Mouse (Mus musculus) midbrain, embryonic 14.5 days (tissue): ENCODE data around the gene Shcbp1. TPM values are rescaled to one million over a fixed set of nuclear protein-coding genes. Genes with fewer than 3 reads are reported as not detected.
A peak's percentile ranks its signal among the peaks of the same experiment; 100 is the strongest.
"Not testable (repeated sequence)": the region's sequence is repeated elsewhere in the genome, so short reads cannot be mapped to it uniquely, and the experiment has no call there.

Experiments used
- ATAC-seq: fragments of 200-750 bp; cut with Nextera tagmentation; 2 replicates; pipeline ENCODE4 v1.8.0; 2017; ENCODE audit warnings: moderate number of reproducible peaks, moderate library complexity; ENCODE audit not compliant: low FRiP score, low TSS enrichment
- DNase-seq: peaks from one replicate; pipeline ENCODE4 v3.0.0-alpha.2; 2015
- H3K27ac ChIP-seq: fragments of 300-500 bp; sonication (generic); replicated peaks from 2 replicates; pipeline ENCODE4 v1.5.1; 2014; ENCODE audit warnings: mild to moderate bottlenecking, low read depth, low read length, moderate library complexity
- H3K27me3 ChIP-seq: fragments of 300-500 bp; sonication (generic); 2 replicates; pipeline ENCODE4 v1.6.1; 2014; ENCODE audit warnings: low read length, control low read depth, mixed read lengths; ENCODE audit not compliant: control insufficient read depth, insufficient read depth
- H3K36me3 ChIP-seq: fragments of 300-500 bp; sonication (generic); 2 replicates; pipeline ENCODE4 v1.6.1; 2014; ENCODE audit warnings: low read length, control low read depth; ENCODE audit not compliant: control insufficient read depth, insufficient read depth
- H3K4me1 ChIP-seq: fragments of 300-500 bp; sonication (generic); 2 replicates; pipeline ENCODE4 v1.6.1; 2014; ENCODE audit warnings: mild to moderate bottlenecking, antibody characterized with exemption, low read length, control low read depth; ENCODE audit not compliant: control insufficient read depth, insufficient read depth
- H3K4me2 ChIP-seq: fragments of 300-500 bp; sonication (generic); 2 replicates; pipeline ENCODE4 v1.6.1; 2014; ENCODE audit warnings: mild to moderate bottlenecking, low read length, moderate library complexity
- H3K4me3 ChIP-seq: fragments of 300-500 bp; sonication (generic); replicated peaks from 2 replicates; pipeline ENCODE4 v1.5.1; 2014; ENCODE audit warnings: low read depth, low read length
- H3K9ac ChIP-seq: fragments of 300-500 bp; sonication (generic); replicated peaks from 2 replicates; pipeline ENCODE4 v1.6.1; 2014; ENCODE audit warnings: mild to moderate bottlenecking, low read length, moderate library complexity
- H3K9me3 ChIP-seq: fragments of 300-500 bp; sonication (generic); 2 replicates; pipeline ENCODE4 v1.6.1; 2016; ENCODE audit warnings: low read length, control low read depth, mixed read lengths; ENCODE audit not compliant: control insufficient read depth
- WGBS: fragments of 180-500 bp; shearing (Covaris S2); extraction: QIAGEN DNeasy Blood & Tissue Kit; methylation state at CpG from one replicate; pipeline ENCODE4 v1.1.7; 2014; 5-methylcytosine and 5-hydroxymethylcytosine counted together
- polyA plus RNA-seq: library from polyadenylated mRNA; unstranded; fragments of >200 nt; fragmentation: Nextera tagmentation; extraction: Ambion mirVana; gene quantifications from 2 replicates; pipeline ENCODE4 v1.2.1, GENCODE M21; 2014

The Shcbp1 gene
- polyA plus RNA-seq = 6.5 and 13.9 TPM in 2 replicates

- Histone ChIP-seq H3K36me3 (no peaks in the 10 kb centered on the region), H3K27ac (no peak within 1 kb of the TSS), H3K9me3 (no peaks in the 10 kb centered on the region), H3K9ac (peak within 1 kb of the TSS; percentile 24; the same call in 1 of the 2 replicates), H3K4me2 (peak within 1 kb of the TSS; percentile 62), H3K4me3 (peak within 1 kb of the TSS; percentile 51), H3K27me3 (no peaks in the 10 kb centered on the region), H3K4me1 (0 out of 2 replicates have a peak, but pooled peaks cover 3% of the 10 kb centered on the region)
- WGBS = 4% methylated on average over 29 of the region's 29 CpGs
- ATAC-seq (peak; percentile 92), DNase-seq (peak; percentile 97)
These were observed at the start of gene Shcbp1 for GRCm38 (mm10) chr8:4779254-4780055. Gene Shcbp1 (minus strand): TSS chr8:4779567.

DNA sequence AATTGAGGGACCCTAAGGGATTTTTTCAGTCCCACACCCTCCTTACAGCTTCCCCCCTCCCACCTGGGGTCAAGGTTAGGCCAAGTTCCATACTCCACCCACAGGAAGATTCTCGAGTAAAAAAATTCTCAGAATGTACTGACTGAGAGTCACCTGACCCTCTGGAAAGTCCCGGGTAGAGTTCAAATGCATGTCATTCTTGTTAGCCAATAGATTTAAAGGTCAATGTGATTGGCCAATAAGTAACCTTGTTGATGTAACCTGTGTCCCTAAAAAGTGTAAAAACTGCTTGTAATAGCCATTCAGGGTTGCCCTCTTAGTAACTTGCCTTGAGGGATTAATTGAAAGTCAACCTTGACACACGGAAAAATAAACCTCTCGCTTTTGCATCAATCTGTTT lies 29.5 kb upstream of the Shcbp1 start:
- ATAC-seq (no peak), DNase-seq (no peak)
- Histone ChIP-seq H3K4me2 (no peak overlapping the region), H3K9me3 (no peaks in the 10 kb centered on the region), H3K36me3 (no peaks in the 10 kb centered on the region), H3K27ac (no peak overlapping the region), H3K4me3 (no peak overlapping the region), H3K4me1 (no peaks in the 10 kb centered on the region), H3K27me3 (no peaks in the 10 kb centered on the region), H3K9ac (no peak overlapping the region)
- 91% methylated on average over 4 of the region's 4 CpGs for WGBS

- Histone ChIP-seq H3K4me1 (no peaks in the 10 kb centered on the region), H3K9me3 (no peaks in the 10 kb centered on the region), H3K36me3 (no peaks in the 10 kb centered on the region), H3K9ac (no peak overlapping the region), H3K27me3 (no peaks in the 10 kb centered on the region), H3K27ac (no peak overlapping the region), H3K4me3 (no peak overlapping the region), H3K4me2 (no peak overlapping the region)
- DNase-seq = peak; percentile 60
- peak; percentile 53 for ATAC-seq
- WGBS = 57% methylated on average over 19 of the region's 19 CpGs
These were observed 21.3 kb upstream of the Shcbp1 start for GRCm38 (mm10) chr8:4800524-4801122.

DNA sequence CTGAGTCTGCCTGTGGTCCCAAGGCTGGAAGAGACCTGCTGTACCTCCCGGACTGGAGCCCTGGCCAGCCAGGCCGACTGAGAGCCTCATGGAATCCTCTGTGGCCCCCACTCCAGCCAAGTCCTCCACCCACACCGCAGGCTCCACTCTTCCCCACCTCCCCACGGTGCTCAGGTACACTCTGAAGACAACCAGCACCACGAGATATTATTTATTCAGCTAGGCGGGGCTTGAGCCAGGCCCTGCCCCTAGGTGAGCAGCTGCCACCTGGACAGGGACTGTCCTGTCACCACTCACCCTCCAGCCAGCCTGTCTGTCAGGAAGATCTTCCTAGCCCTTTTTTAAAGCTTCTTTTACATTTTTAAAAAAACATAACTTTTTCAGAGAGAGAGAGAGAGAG lies 1.1 kb downstream of the Shcbp1 start:
- ATAC-seq (no peak), DNase-seq (no peak)
- Histone ChIP-seq H3K4me1 (0 out of 2 replicates have a peak, but pooled peaks cover 3% of the 10 kb centered on the region), H3K9ac (no peak overlapping the region), H3K9me3 (no peaks in the 10 kb centered on the region), H3K27ac (no peak overlapping the region), H3K4me3 (no peak overlapping the region), H3K4me2 (peak overlapping the region; percentile 62; the same call in 1 of the 2 replicates), H3K27me3 (no peaks in the 10 kb centered on the region), H3K36me3 (no peaks in the 10 kb centered on the region)
- 78% methylated on average over 6 of the region's 6 CpGs for WGBS

- H3K4me3 ChIP-seq = no peak overlapping the region
- DNase-seq = no peak
These were observed 14.6 kb downstream of the Shcbp1 start for GRCm38 (mm10) chr8:4764751-4765150.

GRCm38 (mm10) chr8:4753048-4753447 lies 26.3 kb downstream of the Shcbp1 start:
- Histone ChIP-seq H3K4me1 (no peaks in the 10 kb centered on the region), H3K9ac (no peak overlapping the region), H3K27me3 (no peaks in the 10 kb centered on the region), H3K27ac (no peak overlapping the region), H3K4me3 (no peak overlapping the region), H3K4me2 (no peak overlapping the region), H3K36me3 (no peaks in the 10 kb centered on the region), H3K9me3 (no peaks in the 10 kb centered on the region)
- DNase-seq (no peak), ATAC-seq (no peak)
- WGBS = 94% methylated on average over 5 of the region's 5 CpGs

More at GRCm38 (mm10) chr8:4764751-4765150, 14.6 kb downstream of the Shcbp1 start:
- no peaks in the 10 kb centered on the region for H3K27me3 ChIP-seq
- WGBS = 91% methylated on average over 4 of the region's 4 CpGs
- H3K4me2 ChIP-seq = no peak overlapping the region
- no peaks in the 10 kb centered on the region for H3K4me1 ChIP-seq
- H3K9me3 ChIP-seq = no peaks in the 10 kb centered on the region
- no peaks in the 10 kb centered on the region for H3K36me3 ChIP-seq
- no peak for ATAC-seq
- H3K27ac ChIP-seq = no peak overlapping the region
- H3K9ac ChIP-seq = no peak overlapping the region

GRCm38 (mm10) chr8:4730942-4731341 lies 48.4 kb downstream of the Shcbp1 start:
- no peaks in the 10 kb centered on the region for H3K4me1 ChIP-seq
- H3K4me2 ChIP-seq = no peak overlapping the region
- H3K4me3 ChIP-seq = no peak overlapping the region
- H3K27me3 ChIP-seq = no peaks in the 10 kb centered on the region
- H3K27ac ChIP-seq = no peak overlapping the region
- no peak for ATAC-seq
- no peak overlapping the region for H3K9ac ChIP-seq
- no peak for DNase-seq
- no peaks in the 10 kb centered on the region for H3K36me3 ChIP-seq
- H3K9me3 ChIP-seq = no peaks in the 10 kb centered on the region
- 72% methylated on average over 1 of the region's 1 CpGs for WGBS

GRCm38 (mm10) chr8:4715546-4715945 lies 63.8 kb downstream of the Shcbp1 start:
- H3K4me2 ChIP-seq = no peak overlapping the region
- no peak overlapping the region for H3K4me3 ChIP-seq
- no peak for DNase-seq
- H3K27me3 ChIP-seq = no peaks in the 10 kb centered on the region
- 54% methylated on average over 2 of the region's 2 CpGs for WGBS
- H3K9me3 ChIP-seq = no peaks in the 10 kb centered on the region
- no peaks in the 10 kb centered on the region for H3K36me3 ChIP-seq
- H3K4me1 ChIP-seq = no peaks in the 10 kb centered on the region
- no peak overlapping the region for H3K27ac ChIP-seq
- H3K9ac ChIP-seq = no peak overlapping the region
- no peak for ATAC-seq

DNA sequence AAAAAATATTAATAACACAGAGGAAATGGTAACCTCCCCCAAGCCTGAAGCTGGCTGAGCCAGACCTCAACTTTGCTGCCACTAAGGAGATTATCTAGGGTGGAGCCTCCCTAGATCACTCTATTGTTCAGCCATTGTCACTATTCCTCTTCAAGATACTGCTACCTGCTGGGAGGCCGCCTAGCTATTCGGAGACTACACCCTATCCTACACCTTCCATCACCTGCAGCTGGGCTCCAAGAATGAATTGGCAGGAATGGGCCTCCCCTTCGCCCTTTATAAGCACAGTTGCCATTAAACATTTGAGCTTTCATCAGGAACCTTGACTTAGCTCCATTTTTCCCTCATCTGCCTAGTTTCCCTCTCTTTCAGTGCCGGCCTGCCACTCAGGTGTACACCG lies 71.0 kb downstream of the Shcbp1 start:
- not testable (repeated sequence) for H3K27ac ChIP-seq, H3K4me2 ChIP-seq, H3K36me3 ChIP-seq, H3K4me3 ChIP-seq, ATAC-seq, H3K4me1 ChIP-seq, H3K27me3 ChIP-seq, H3K9ac ChIP-seq, H3K9me3 ChIP-seq, DNase-seq
- 69% methylated on average over 5 of the region's 5 CpGs for WGBS
